Mouse (Mus musculus) bone marrow macrophage, adult 2 months (primary cell): ENCODE results near the gene Cbfb. TPM values are rescaled to one million over a fixed set of nuclear protein-coding genes. Genes with fewer than 3 reads are reported as not detected.
"Not testable (repeated sequence)": the region's sequence is repeated elsewhere in the genome, so short reads cannot be mapped to it uniquely, and the experiment has no call there.

Source experiments
- H3K27ac ChIP-seq: 2 replicates; pipeline ENCODE4 v1.5.1; 2012; ENCODE audit warnings: low read depth, low read length; ENCODE audit not compliant: insufficient read depth
- H3K4me1 ChIP-seq: 2 replicates; pipeline ENCODE4 v1.6.1; 2012; ENCODE audit warnings: low read length; ENCODE audit not compliant: control insufficient read depth, insufficient read depth
- H3K4me3 ChIP-seq: 2 replicates; pipeline ENCODE4 v1.5.1; 2012; ENCODE audit warnings: mild to moderate bottlenecking, low read length, moderate library complexity; ENCODE audit not compliant: insufficient read depth
- CTCF ChIP-seq: IDR thresholded peaks from 2 replicates; pipeline ENCODE4 v1.5.1; 2012; ENCODE audit warnings: low read depth, mild to moderate bottlenecking, low read length, moderate library complexity
- POLR2A ChIP-seq: IDR thresholded peaks from 2 replicates; pipeline ENCODE4 v1.6.1; 2012; ENCODE audit warnings: mild to moderate bottlenecking, low read depth, low read length, borderline replicate concordance
- polyA plus RNA-seq: library from polyadenylated mRNA; stranded (reverse); fragments of >200 nt; gene quantifications from 2 replicates; pipeline ENCODE4 v1.2.4, GENCODE M21; 2012; ENCODE audit not compliant: missing spikeins, insufficient read depth, insufficient read length

Cbfb gene
- polyA plus RNA-seq, 1 experiment: 130 TPM

DNA sequence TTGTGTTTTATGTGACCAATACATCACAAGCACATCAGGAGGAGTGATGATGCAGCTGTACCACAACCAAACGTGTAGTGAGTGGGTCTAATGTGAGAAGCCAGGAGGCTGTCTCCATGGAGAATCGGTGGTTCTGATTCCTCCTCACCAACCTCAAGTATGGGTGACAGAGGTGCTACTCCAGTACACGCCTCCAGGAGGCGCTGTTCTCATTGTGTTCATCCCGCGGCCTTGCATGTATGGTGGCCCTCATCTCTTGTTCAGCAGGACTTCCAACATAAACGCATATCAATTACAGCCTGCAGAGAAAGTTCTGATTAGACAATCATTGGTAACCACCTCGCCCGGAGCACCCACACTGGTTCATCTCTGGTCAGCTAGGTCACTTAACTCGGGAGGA is 12.9 kb upstream of the Cbfb start:
- TF ChIP-seq POLR2A (no peak), CTCF (peak; percentile 77)
- Histone ChIP-seq H3K27ac (no peak overlapping the region), H3K4me3 (no peak overlapping the region), H3K4me1 (peaks cover 23% of the 10 kb centered on the region)

DNA sequence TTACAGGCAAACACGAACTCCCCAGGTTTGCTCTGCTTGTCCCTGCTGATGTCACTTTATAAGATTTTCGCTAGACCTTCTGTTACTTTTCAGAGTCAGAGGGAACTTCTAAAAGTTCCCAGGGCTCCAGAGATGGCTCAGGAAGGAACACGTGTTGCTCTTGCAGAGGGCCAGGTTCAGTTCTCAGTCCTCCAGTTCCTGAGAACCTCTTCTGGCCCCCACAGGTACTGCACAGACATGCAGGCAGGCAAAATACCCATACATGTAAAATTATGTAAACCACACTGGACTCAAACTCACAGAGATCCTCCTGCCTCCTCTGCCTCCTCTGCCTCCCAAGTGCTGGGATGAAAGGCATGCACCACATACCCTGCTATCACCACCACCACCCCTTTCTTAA is 12.4 kb upstream of the Cbfb start:
- Histone ChIP-seq H3K4me1 (peaks cover 23% of the 10 kb centered on the region), H3K27ac (no peak overlapping the region), H3K4me3 (no peak overlapping the region)
- TF ChIP-seq CTCF (no peak), POLR2A (no peak)

DNA sequence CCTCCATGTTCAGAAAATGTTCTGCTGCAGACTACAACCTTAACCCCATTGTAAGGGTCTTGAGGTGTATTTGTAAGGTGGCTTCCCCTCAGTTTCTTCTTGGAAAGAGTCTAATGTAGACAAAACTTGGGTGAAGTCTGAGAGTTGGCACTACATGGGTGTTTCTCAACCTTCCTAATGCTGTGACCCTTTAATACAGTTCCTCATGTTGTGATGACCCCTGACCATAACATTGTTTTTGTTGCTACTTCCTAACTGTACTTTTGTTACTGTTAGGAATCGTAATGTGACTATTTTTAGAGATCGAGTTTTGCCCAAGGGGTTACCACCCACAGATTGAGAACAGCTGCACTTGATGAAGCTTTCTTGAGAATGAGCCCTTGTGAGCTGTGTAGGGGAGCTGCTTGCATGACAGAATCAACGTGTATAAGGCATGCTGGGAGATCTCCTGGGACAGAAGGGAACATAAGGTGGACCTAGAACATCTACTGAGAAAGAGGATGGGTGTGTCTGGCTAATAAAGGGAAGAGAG is 9.3 kb upstream of the Cbfb start:
- H3K4me1 ChIP-seq: peaks cover 24% of the 10 kb centered on the region
- no peak overlapping the region for H3K27ac ChIP-seq
- no peak overlapping the region for H3K4me3 ChIP-seq
- TF ChIP-seq POLR2A: no peak
- no peak for TF ChIP-seq CTCF

DNA sequence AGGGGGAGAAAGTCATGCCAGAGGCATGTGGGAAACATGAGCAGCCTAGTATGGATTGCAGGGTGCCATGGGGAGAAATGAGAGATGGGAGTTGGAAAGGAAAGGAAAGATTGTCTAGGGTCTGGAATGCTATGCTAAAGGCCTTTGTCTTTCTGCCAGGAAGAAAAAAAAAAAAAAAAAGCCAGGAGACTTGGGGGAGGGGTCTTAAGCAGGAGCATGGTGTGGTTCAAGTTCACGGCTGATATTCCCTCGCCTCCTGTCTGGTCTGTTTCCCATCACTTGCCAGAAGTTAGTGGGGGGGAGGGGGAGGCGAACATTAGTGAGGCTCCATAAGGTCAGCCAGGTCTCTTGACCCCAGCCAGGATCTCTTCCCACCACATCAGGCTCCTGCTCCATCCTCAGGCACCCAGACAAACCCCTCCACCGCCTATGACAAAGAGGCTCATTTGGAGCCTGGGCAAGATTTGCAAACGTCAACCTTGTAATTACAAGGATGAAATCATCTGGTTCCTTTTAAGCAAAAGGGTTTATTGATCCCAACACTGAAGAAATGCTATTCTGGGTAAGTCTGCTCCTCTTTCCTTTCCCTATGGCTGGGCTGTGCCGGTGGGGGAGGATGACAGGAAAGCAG is 6.1 kb upstream of the Cbfb start:
- no peak for TF ChIP-seq POLR2A
- TF ChIP-seq CTCF: no peak
- Histone ChIP-seq H3K4me1 (peaks cover 31% of the 10 kb centered on the region), H3K4me3 (no peak overlapping the region), H3K27ac (no peak overlapping the region)

DNA sequence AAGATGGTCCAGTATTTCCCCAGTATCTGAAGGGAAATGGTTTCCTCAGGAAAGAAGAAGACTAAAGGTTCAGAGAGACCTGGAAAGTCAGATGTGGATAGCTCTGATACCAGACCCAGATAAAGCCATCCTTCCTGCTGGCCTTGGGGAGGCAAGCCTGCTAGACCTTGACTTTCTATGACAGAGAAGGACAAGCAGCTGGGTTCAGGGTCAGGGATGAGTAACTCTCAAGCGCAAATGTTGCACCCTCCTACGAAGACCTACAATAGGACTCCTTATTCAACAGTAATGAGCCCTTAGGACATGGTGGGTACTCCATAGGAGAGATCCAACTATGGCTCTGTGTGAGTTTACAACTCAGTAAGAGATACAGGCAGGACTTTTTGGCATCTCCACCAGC is 5.3 kb upstream of the Cbfb start:
- Histone ChIP-seq H3K4me3 (no peak overlapping the region), H3K27ac (no peak overlapping the region), H3K4me1 (peaks cover 33% of the 10 kb centered on the region)
- TF ChIP-seq CTCF: no peak
- TF ChIP-seq POLR2A: no peak

DNA sequence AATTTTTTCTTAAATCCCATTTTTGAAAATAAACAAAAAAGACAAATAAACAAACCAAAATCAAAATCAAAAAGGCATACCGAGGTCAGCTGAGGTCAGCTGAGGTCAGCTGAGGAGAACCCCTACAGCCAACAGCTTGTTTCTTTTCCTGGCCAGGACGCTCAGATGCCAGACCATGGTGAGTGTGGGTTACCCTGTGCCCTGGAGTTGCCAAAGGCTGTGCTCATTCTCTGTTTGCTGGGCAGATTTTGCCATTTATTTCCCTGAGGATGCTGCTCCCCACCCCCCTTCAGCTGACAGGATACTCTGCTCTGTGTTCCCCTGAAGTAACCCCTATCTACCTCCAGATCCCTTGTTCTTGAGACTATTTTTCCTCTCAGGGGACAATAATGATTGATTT is 3.4 kb upstream of the Cbfb start:
- no peak overlapping the region for H3K4me3 ChIP-seq
- H3K27ac ChIP-seq: no peak overlapping the region
- TF ChIP-seq CTCF (no peak), POLR2A (no peak)
- H3K4me1 ChIP-seq: peaks cover 27% of the 10 kb centered on the region

DNA sequence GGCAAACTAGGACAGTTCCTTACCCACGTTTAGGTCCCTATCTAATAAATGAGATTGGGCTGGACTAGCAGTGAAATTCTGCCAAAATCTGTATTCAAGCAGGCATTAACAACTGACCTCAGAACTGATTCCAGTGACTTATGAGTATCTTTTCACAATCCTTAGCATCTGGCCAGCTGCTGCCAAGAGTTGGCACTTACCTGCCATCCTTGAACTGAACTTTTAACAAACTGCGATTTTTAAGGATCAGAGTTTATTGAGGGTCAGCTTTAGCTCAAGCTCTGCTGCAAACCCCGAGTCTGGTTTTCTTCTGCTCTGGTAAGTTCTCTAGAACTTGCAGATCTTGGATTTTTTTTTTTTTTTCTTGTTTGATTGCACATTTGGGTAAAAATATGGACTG is 892 bp upstream of the Cbfb start:
- no peak overlapping the region for H3K4me3 ChIP-seq
- TF ChIP-seq POLR2A (no peak), CTCF (no peak)
- peaks cover 20% of the 10 kb centered on the region for H3K4me1 ChIP-seq
- H3K27ac ChIP-seq: no peak overlapping the region

DNA sequence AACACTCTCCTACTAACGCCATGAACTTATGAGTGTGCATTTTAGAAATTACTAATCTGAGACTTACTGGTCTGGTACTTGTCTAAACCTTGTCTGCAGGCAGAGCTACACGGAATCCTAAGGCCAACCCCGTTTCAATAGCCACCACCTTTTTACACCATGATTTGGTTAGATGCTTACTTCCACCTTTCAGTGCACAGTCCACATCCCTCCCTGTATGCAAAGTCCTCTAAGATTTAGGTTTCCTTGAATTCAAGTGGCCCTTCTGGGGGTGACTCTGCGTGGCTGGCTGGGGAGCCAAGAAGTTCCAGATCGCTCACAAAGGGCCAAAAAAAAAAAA is 463 bp upstream of the Cbfb start:
- H3K4me1 ChIP-seq: peaks cover 17% of the 10 kb centered on the region
- peak overlapping the region; percentile 43 for H3K4me3 ChIP-seq
- TF ChIP-seq CTCF (no peak), POLR2A (no peak)
- H3K27ac ChIP-seq: peak overlapping the region; percentile 27

DNA sequence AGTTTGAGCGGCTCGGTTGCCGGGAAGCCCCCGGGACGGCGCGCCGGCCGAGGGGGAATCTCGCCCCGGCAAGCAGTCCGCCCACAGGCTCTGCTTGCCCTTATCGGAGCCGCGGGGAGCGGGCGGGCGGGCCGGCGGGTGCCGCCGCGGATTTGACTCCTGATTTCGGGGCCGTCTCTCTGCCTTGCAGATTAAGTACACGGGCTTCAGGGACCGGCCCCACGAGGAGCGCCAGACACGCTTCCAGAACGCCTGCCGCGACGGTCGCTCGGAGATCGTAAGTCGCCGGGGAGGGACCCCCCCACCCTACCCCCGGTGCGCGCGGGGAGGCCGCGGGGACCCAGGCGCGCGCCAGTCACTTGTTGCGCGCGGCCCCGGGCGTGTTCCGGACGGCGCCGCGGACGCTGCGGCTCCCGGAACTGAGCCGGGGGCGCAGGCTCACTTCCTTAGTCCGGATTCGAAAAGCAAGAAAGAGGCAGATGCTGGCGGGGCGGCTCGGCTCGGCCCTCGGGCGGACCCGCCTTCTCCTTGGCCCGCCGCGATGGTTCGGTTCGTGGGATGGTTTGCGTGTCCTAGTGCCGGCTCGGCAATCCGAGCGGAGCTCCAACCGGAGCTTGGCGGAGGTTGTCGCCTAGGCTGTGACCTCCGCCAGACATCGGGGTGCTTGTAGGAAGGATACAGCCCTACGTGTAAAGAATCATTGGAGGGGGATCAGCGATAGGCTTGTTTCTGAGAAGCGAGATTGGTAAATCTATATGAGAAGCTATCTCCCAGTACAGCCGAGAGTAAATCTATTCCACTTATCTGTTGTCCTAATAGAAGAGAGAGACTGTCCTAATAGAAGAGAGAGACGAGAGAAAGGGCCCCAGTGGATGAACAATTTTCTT is 885 bp downstream of the Cbfb start:
- peaks cover 15% of the 10 kb centered on the region for H3K4me1 ChIP-seq
- peak overlapping the region; percentile 86 for H3K27ac ChIP-seq
- peak overlapping the region; percentile 92 for H3K4me3 ChIP-seq
- no peak for TF ChIP-seq POLR2A
- no peak for TF ChIP-seq CTCF

DNA sequence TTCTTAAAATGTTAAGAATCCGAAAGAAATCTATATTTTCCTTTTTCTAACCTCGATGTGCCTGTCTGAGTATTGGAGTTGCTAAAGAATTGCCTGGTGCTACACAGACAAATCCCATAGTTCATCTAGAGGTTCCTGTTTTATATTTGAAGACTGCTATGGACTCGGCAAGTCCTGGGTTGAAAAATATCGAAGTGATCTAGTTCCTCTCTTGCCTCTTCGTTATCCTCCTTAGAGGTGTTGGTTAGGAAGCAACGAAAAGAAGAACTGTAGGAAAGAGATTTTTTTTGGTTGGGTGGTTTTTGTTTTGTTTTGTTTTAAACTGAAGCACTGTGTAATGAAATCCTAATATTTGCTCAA is 1.5 kb downstream of the Cbfb start:
- peak overlapping the region; percentile 86 for H3K27ac ChIP-seq
- no peak for TF ChIP-seq POLR2A
- no peak for TF ChIP-seq CTCF
- peak overlapping the region; percentile 92 for H3K4me3 ChIP-seq
- peaks cover 15% of the 10 kb centered on the region for H3K4me1 ChIP-seq

DNA sequence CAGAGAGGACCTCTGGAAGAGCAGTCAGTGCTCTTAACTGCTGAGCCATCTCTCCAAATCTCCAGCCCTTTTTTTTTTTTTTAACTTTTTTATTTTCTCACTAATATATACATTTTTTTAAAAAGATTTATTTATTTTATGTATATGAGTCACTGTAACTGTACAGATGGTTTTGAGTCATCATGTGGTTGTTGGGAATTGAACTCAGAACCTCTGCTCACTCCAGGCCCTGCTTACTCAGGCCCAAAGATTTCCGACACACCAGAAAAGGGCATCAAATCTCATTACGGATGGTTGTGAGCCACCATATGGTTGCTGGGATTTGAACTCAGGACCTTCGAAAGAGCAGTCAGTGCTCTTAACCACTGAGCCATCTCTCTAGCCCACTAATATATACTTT is 4.8 kb downstream of the Cbfb start:
- not testable (repeated sequence) for H3K27ac ChIP-seq, H3K4me3 ChIP-seq, H3K4me1 ChIP-seq
